Mouse (Mus musculus): ENCODE data around the gene Lpcat2b. TPM values are rescaled to one million over a fixed set of nuclear protein-coding genes. Genes with fewer than 3 reads are reported as not detected.

Lpcat2b gene
- polyA plus RNA-seq, 1 experiment from 2014 or later, result not detected

- no peak for ATAC-seq
These were observed 35.7 kb downstream of the Lpcat2b start for GRCm38 (mm10) chr5:107467098-107467497.

GRCm38 (mm10) chr5:107470600-107471329 is 39.4 kb downstream of the Lpcat2b start:
- Histone ChIP-seq H3K4me3 (ENCODE audit: low read length) (no peak overlapping the region), H3K27ac (ENCODE audit: low read depth, low read length) (no peak overlapping the region), H3K9ac (ENCODE audit: low read depth, low read length) (no peak overlapping the region), H3K27me3 (replicated peaks; ENCODE audit: control insufficient read depth, insufficient read depth, low read length) (no peaks in the 10 kb centered on the region), H3K36me3 (ENCODE audit: control insufficient read depth, insufficient read depth, low read length) (peaks cover 11% of the 10 kb centered on the region), H3K4me1 (ENCODE audit: control insufficient read depth, insufficient read depth, low read depth, low read length) (no peaks in the 10 kb centered on the region), H3K9me3 (ENCODE audit: control insufficient read depth, low read length) (no peaks in the 10 kb centered on the region), H3K4me2 (ENCODE audit: low read length) (no peak overlapping the region)
- ATAC-seq, result no peak
- WGBS, result 77% methylated on average over 10 of the region's 10 CpGs

More at GRCm38 (mm10) chr5:107467098-107467497, 35.7 kb downstream of the Lpcat2b start:
- no peaks in the 10 kb centered on the region for H3K27me3 ChIP-seq (replicated peaks; ENCODE audit: control insufficient read depth, insufficient read depth, low read length)
- H3K4me2 ChIP-seq (ENCODE audit: low read length), result no peak overlapping the region
- H3K9me3 ChIP-seq (ENCODE audit: control insufficient read depth, low read length), result no peaks in the 10 kb centered on the region
- H3K36me3 ChIP-seq (ENCODE audit: control insufficient read depth, insufficient read depth, low read length), result 0 out of 2 replicates have a peak, but pooled peaks cover 2% of the 10 kb centered on the region
- no peaks in the 10 kb centered on the region for H3K4me1 ChIP-seq (ENCODE audit: control insufficient read depth, insufficient read depth, low read depth, low read length)
- H3K9ac ChIP-seq (ENCODE audit: low read depth, low read length), result no peak overlapping the region
- H3K27ac ChIP-seq (ENCODE audit: low read depth, low read length), result no peak overlapping the region
- H3K4me3 ChIP-seq (ENCODE audit: low read length), result no peak overlapping the region
- 80% methylated on average over 4 of the region's 4 CpGs for WGBS

GRCm38 (mm10) chr5:107480194-107480593 is 48.8 kb downstream of the Lpcat2b start:
- H3K27me3 ChIP-seq (replicated peaks; ENCODE audit: control insufficient read depth, insufficient read depth, low read length), result no peaks in the 10 kb centered on the region
- H3K4me2 ChIP-seq (ENCODE audit: low read length), result no peak overlapping the region
- WGBS, result 92% methylated on average over 2 of the region's 2 CpGs
- H3K4me1 ChIP-seq (ENCODE audit: control insufficient read depth, insufficient read depth, low read depth, low read length), result no peaks in the 10 kb centered on the region
- no peaks in the 10 kb centered on the region for H3K9me3 ChIP-seq (ENCODE audit: control insufficient read depth, low read length)
- no peak overlapping the region for H3K27ac ChIP-seq (ENCODE audit: low read depth, low read length)
- H3K9ac ChIP-seq (ENCODE audit: low read depth, low read length), result no peak overlapping the region
- no peak for ATAC-seq
- H3K36me3 ChIP-seq (ENCODE audit: control insufficient read depth, insufficient read depth, low read length), result peaks cover 4% of the 10 kb centered on the region
- H3K4me3 ChIP-seq (ENCODE audit: low read length), result no peak overlapping the region

Other genes starting within 250 kb of the Lpcat2b start
- 5.9 and 7.4 TPM in 2 replicates for gene Tgfbr3, start 141.9 kb upstream of the Lpcat2b start, polyA plus RNA-seq (2015; fragmentation: Nextera tagmentation; extraction: Ambion mirVana)
- 4.2 TPM in 2 replicates for gene Brdt, start 100.4 kb upstream of the Lpcat2b start, polyA plus RNA-seq (2015; fragmentation: Nextera tagmentation; extraction: Ambion mirVana)
- 3.0 and 3.1 TPM in 2 replicates for gene Ephx4, start 28.8 kb upstream of the Lpcat2b start, polyA plus RNA-seq (2015; fragmentation: Nextera tagmentation; extraction: Ambion mirVana)
- 19.9 and 24.6 TPM in 2 replicates for gene Btbd8, start 6.4 kb downstream of the Lpcat2b start, polyA plus RNA-seq (2015; fragmentation: Nextera tagmentation; extraction: Ambion mirVana)
- 0.28 and 0.55 TPM in 2 replicates for gene Gm42669, start 76.1 kb downstream of the Lpcat2b start, polyA plus RNA-seq (2015; fragmentation: Nextera tagmentation; extraction: Ambion mirVana)
- 0.19 and 0.29 TPM in 2 replicates for gene 1700028K03Rik, start 103.2 kb downstream of the Lpcat2b start, polyA plus RNA-seq (2015; fragmentation: Nextera tagmentation; extraction: Ambion mirVana)
- gene Rpap2, start 165.8 kb downstream of the Lpcat2b start, polyA plus RNA-seq (2015; fragmentation: Nextera tagmentation; extraction: Ambion mirVana), result 21.3 and 23.5 TPM in 2 replicates
- 31.0 and 32.8 TPM in 2 replicates for gene Glmn, start 166.3 kb downstream of the Lpcat2b start, polyA plus RNA-seq (2015; fragmentation: Nextera tagmentation; extraction: Ambion mirVana)